In genomic region chr14:79562745-79563144, GRCm38 (mm10) we compare ENCODE assay signal across 9 mouse cellular contexts. TPM values are rescaled to one million over a fixed set of nuclear protein-coding genes. Genes with fewer than 3 reads are reported as not detected.
A peak's percentile ranks its signal among the peaks of the same experiment; 100 is the strongest.
DNase-seq lines count a peak whose midpoint lies in the region; ATAC-seq and TF ChIP-seq lines count a peak whose summit lies in the region.
"Had no signal": no experiment of that assay in that cellular context is flagged by ENCODE, and none has a peak within 500 bp of the region (broad histone marks: within the 10 kb centered on the region; RNA-seq: fewer than 3 reads in every experiment).

No protein-coding gene starts in this region.

- TF ChIP-seq EP300 in MEL (IDR thresholded peaks at IDR 0.05; ENCODE audit: low read depth in 1 of 2, low read length in 2 of 2) = no peak

- H3K27me3 ChIP-seq in MEL (ENCODE audit: control insufficient read depth in 1 of 2, insufficient read depth in 2 of 2, low read length in 2 of 2) = no peaks in the 10 kb centered on the region
- no peaks in the 10 kb centered on the region for H3K27me3 ChIP-seq in kidney, adult 2 months (replicated peaks; ENCODE audit: control insufficient read depth, insufficient read depth, low read length)
- H3K27me3 ChIP-seq in lung, embryonic 16.5 days (ENCODE audit: control insufficient read depth, insufficient read depth, low read depth, low read length) = no peaks in the 10 kb centered on the region
- H3K27me3 ChIP-seq in splenic B cell, adult 2 months (ENCODE audit: control insufficient read depth, insufficient read depth, low read length, poor library complexity, severe bottlenecking) = no peaks in the 10 kb centered on the region
- H3K27me3 ChIP-seq: neural tube, embryonic 13.5 days had no signal

- WGBS in kidney, adult 2 months = 9% methylated on average over 5 of the region's 5 CpGs
- WGBS in lung, embryonic 16.5 days = 21% methylated on average over 5 of the region's 5 CpGs

- H3K27ac ChIP-seq in MEL (ENCODE audit: control insufficient read depth, low read depth, low read length) = no peak overlapping the region
- H3K27ac ChIP-seq in kidney, adult 2 months (ENCODE audit: insufficient read depth, low read depth, low read length) = peak overlapping the region; percentile 36
- no peak overlapping the region; the same call in 1 of the 2 replicates for H3K27ac ChIP-seq in lung, embryonic 16.5 days (ENCODE audit: low read length)
- H3K27ac ChIP-seq: neural tube, embryonic 13.5 days had no signal

- peak; percentile 39 for TF ChIP-seq RAD21 in MEL (IDR thresholded peaks at IDR 0.05; ENCODE audit: low read depth, low read length)

- TF ChIP-seq CTCF in MEL (IDR thresholded peaks at IDR 0.05 in 2 of 3, conservative IDR thresholded peaks at IDR 0.05 in 1 of 3; ENCODE audit: control insufficient read depth in 1 of 3, insufficient read depth in 1 of 3, low read depth in 2 of 3, low read length in 3 of 3, poor library complexity in 1 of 3, severe bottlenecking in 1 of 3) = peak; percentile 60 to 69 (median 63)
- peak; percentile 86 for TF ChIP-seq CTCF in kidney, adult 2 months (conservative IDR thresholded peaks at IDR 0.05; ENCODE audit: insufficient read depth, insufficient read length, low read depth, low read length)

- no peak for TF ChIP-seq POLR2A in MEL (IDR thresholded peaks at IDR 0.05; ENCODE audit: control insufficient read depth in 1 of 2, insufficient read depth in 1 of 2, low read depth in 1 of 2, low read length in 2 of 2, poor library complexity in 1 of 2)
- TF ChIP-seq POLR2A in kidney, adult 2 months (IDR thresholded peaks at IDR 0.05; ENCODE audit: low read depth, low read length) = no peak

- intact Hi-C loops in left cerebral cortex, postnatal 14 days (cut with DNase I) = loop anchor here (5.0 to 10.0 kb wide), 2 partner anchors 48 to 80 kb away; partner anchors contain the start of genes Elf1 and Wbp4
- intact Hi-C loops in gastrocnemius, postnatal 14 days (cut with DNase I; ENCODE audit: low total_unique reads) = no loop called here

- peak; percentile 16 to 33 for DNase-seq in left cerebral cortex, postnatal 14 days (ENCODE audit: low spot score in 2 of 2)
- no peak for DNase-seq in left cerebral cortex, adult 8-10 months (ENCODE audit: low spot score in 2 of 2)
- peak; percentile 61 for DNase-seq in MEL (ENCODE audit: low read depth, low spot score)
- DNase-seq in cerebellum, adult 18-20 months = peak; percentile 22 to 44
- peak; percentile 49 for DNase-seq in gastrocnemius, postnatal 14 days
- peak; percentile 75 for DNase-seq in kidney, adult 2 months
- DNase-seq in splenic B cell, adult 2 months (ENCODE audit: low read depth, low spot score) = peak; percentile 74

- peak; percentile 58; the same call in 1 of the 2 replicates for ATAC-seq in lung, embryonic 16.5 days (ENCODE audit: low read depth)

- no peaks in the 10 kb centered on the region for H3K4me1 ChIP-seq in MEL (ENCODE audit: control insufficient read depth in 1 of 2, insufficient read depth in 2 of 2, low read length in 2 of 2)
- H3K4me1 ChIP-seq in kidney, adult 2 months (ENCODE audit: control insufficient read depth, insufficient read depth, low read length) = peaks cover 4% of the 10 kb centered on the region; the same call in 1 of the 2 replicates
- peaks cover 7% of the 10 kb centered on the region for H3K4me1 ChIP-seq in lung, embryonic 16.5 days (replicated peaks; ENCODE audit: control insufficient read depth, insufficient read depth, low read length)
- H3K4me1 ChIP-seq: neural tube, embryonic 13.5 days had no signal

- H3K4me3 ChIP-seq in MEL (ENCODE audit: control insufficient read depth in 1 of 2, insufficient read depth in 1 of 2, low read depth in 2 of 2, low read length in 2 of 2) = no peak overlapping the region
- no peak overlapping the region for H3K4me3 ChIP-seq in kidney, adult 2 months (ENCODE audit: insufficient read depth, low read depth, low read length)
- H3K4me3 ChIP-seq in lung, embryonic 16.5 days (ENCODE audit: low read length) = no peak overlapping the region
- H3K4me3 ChIP-seq: neural tube, embryonic 13.5 days had no signal

- no peak overlapping the region for H3K9ac ChIP-seq in MEL (ENCODE audit: control insufficient read depth, low read depth, low read length, poor library complexity, severe bottlenecking)
- no peak overlapping the region for H3K9ac ChIP-seq in lung, embryonic 16.5 days (ENCODE audit: low read length)
- H3K9ac ChIP-seq: neural tube, embryonic 13.5 days had no signal

- peaks cover 2 to 14% of the 10 kb centered on the region in 2 experiments; a peak in 2 of 4 replicates for H3K36me3 ChIP-seq in MEL (ENCODE audit: control insufficient read depth in 1 of 2, insufficient read depth in 2 of 2, low read length in 2 of 2)
- peaks cover 9% of the 10 kb centered on the region for H3K36me3 ChIP-seq in kidney, adult 2 months (ENCODE audit: control insufficient read depth, insufficient read depth, low read length)
- peaks cover 22% of the 10 kb centered on the region for H3K36me3 ChIP-seq in lung, embryonic 16.5 days (ENCODE audit: control insufficient read depth, insufficient read depth, low read length)
- peaks cover 34% of the 10 kb centered on the region for H3K36me3 ChIP-seq in splenic B cell, adult 2 months (ENCODE audit: control insufficient read depth, insufficient read depth, low read length, poor library complexity, severe bottlenecking)

- H3K9me3 ChIP-seq in MEL (replicated peaks; ENCODE audit: insufficient read depth, low read length) = no peaks in the 10 kb centered on the region
- H3K9me3 ChIP-seq in lung, embryonic 16.5 days (ENCODE audit: control insufficient read depth, low read length) = no peaks in the 10 kb centered on the region
- H3K9me3 ChIP-seq: neural tube, embryonic 13.5 days had no signal

- no peak overlapping the region for H3K4me2 ChIP-seq in lung, embryonic 16.5 days (ENCODE audit: low read depth, low read length)
- H3K4me2 ChIP-seq: neural tube, embryonic 13.5 days had no signal

- no peaks in the 10 kb centered on the region; the same call in 1 of the 2 replicates for H3K79me2 ChIP-seq in MEL (ENCODE audit: control insufficient read depth, insufficient read depth, low read length, poor library complexity)

TF ChIP-seq in MEL, 35 proteins besides CTCF, POLR2A, EP300 and RAD21:
- TF ChIP-seq ETS1 (IDR thresholded peaks at IDR 0.05; ENCODE audit: low read depth, low read length) = no peak
- TF ChIP-seq ZC3H11A (IDR thresholded peaks at IDR 0.05; ENCODE audit: low read depth, low read length) = 0 out of 2 replicates have a peak, but pooled peaks have one; percentile 23
- no peak for TF ChIP-seq HCFC1 (IDR thresholded peaks at IDR 0.05; ENCODE audit: low read depth, low read length)
- no peak for TF ChIP-seq TCF12 (IDR thresholded peaks at IDR 0.05; ENCODE audit: low read depth, low read length)
- no peak for TF ChIP-seq MEF2A (IDR thresholded peaks at IDR 0.05; ENCODE audit: extremely low read depth, insufficient replicate concordance, low read depth, low read length, poor library complexity, severe bottlenecking)
- TF ChIP-seq TBP (IDR thresholded peaks at IDR 0.05; ENCODE audit: low read depth, low read length) = no peak
- no peak for TF ChIP-seq JUND (IDR thresholded peaks at IDR 0.05; ENCODE audit: low read depth, low read length)
- TF ChIP-seq RCOR1 (IDR thresholded peaks at IDR 0.05; ENCODE audit: low read depth, low read length) = no peak
- TF ChIP-seq SMC3 (IDR thresholded peaks at IDR 0.05; ENCODE audit: low read depth, low read length) = peak; percentile 73

RNA-seq across cellular contexts. Expression of gene Sugt1, which starts 24.7 kb away (rescaled TPM):
- 10 to 100 TPM; 77.5 to 80.1 TPM for total RNA-seq in left cerebral cortex, postnatal 14 days (2021)
- total RNA-seq in left cerebral cortex, adult 8-10 months (2022) = 10 to 100 TPM; 87.9 to 97.3 (median 91.3) TPM
- 175 and 182 TPM in 2 replicates for total RNA-seq in MEL (2012; rRNA removed)
- 100 to 1,000 TPM; 135 to 616 TPM for polyA plus RNA-seq in MEL (2012; ENCODE audit: insufficient read depth in 1 of 2, insufficient read length in 2 of 2, low read depth in 1 of 2, low replicate concordance in 2 of 2, missing spikeins in 1 of 2)
- 10 to 100 TPM; 67.2 to 69.8 TPM for total RNA-seq in gastrocnemius, postnatal 14 days (2021)
- 6.8 and 10.6 TPM in 2 replicates for polyA plus RNA-seq in kidney, adult 2 months (2012; rRNA removed)
- 122 and 124 TPM in 2 replicates for polyA plus RNA-seq in lung, embryonic 16.5 days (2015; fragmentation: Nextera tagmentation; extraction: Ambion mirVana)

Comparison
In these comparisons a context has a peak if more than half of its experiments do, and no peak if none do; other contexts are left out.
1. DNase-seq: peak in left cerebral cortex, postnatal 14 days (2 of 2), MEL (single experiment), cerebellum, adult 18-20 months (2 of 2), gastrocnemius, postnatal 14 days (single experiment), kidney, adult 2 months (single experiment) and splenic B cell, adult 2 months (single experiment); none in left cerebral cortex, adult 8-10 months (0 of 2).